Mouse (Mus musculus): ENCODE results near the gene Tle3. TPM values are rescaled to one million over a fixed set of nuclear protein-coding genes. Genes with fewer than 3 reads are reported as not detected.

The Tle3 gene
- polyA plus RNA-seq, 1 experiment from 2014 or later, result 16.8 TPM

GRCm38 (mm10) chr9:61436104-61436503, 63.9 kb downstream of the Tle3 start:
- Histone ChIP-seq H3K9ac (ENCODE audit: low read length) (no peak overlapping the region), H3K27ac (replicated peaks) (no peak overlapping the region), H3K27me3 (ENCODE audit: control insufficient read depth, insufficient read depth, low read length) (no peaks in the 10 kb centered on the region), H3K4me1 (replicated peaks; ENCODE audit: control insufficient read depth, insufficient read depth) (no peaks in the 10 kb centered on the region), H3K4me2 (replicated peaks; ENCODE audit: low read depth) (no peak overlapping the region), H3K4me3 (ENCODE audit: low read depth, low read length) (no peak overlapping the region), H3K9me3 (ENCODE audit: control insufficient read depth, low read length) (no peaks in the 10 kb centered on the region), H3K36me3 (ENCODE audit: control insufficient read depth, insufficient read depth, low read length) (no peaks in the 10 kb centered on the region)
- TF ChIP-seq EP300 (optimal IDR thresholded peaks at IDR 0.05) (no peak), CTCF (IDR thresholded peaks at IDR 0.05; ENCODE audit: low read depth) (no peak)
- DNase-seq (ENCODE audit: low spot score) (no peak), ATAC-seq (ENCODE audit: low FRiP score, low TSS enrichment) (no peak; the same call in 1 of the 2 replicates)
- WGBS, result 54% methylated on average over 2 of the region's 2 CpGs

- H3K27me3 ChIP-seq (ENCODE audit: control insufficient read depth, insufficient read depth, low read length), result no peaks in the 10 kb centered on the region
- H3K36me3 ChIP-seq (ENCODE audit: control insufficient read depth, insufficient read depth, low read length), result no peaks in the 10 kb centered on the region
- H3K4me2 ChIP-seq (replicated peaks; ENCODE audit: low read depth), result no peak overlapping the region
- TF ChIP-seq EP300 (optimal IDR thresholded peaks at IDR 0.05), result no peak
- no peak for TF ChIP-seq CTCF (IDR thresholded peaks at IDR 0.05; ENCODE audit: low read depth)
- H3K27ac ChIP-seq (replicated peaks), result no peak overlapping the region
- DNase-seq (ENCODE audit: low spot score) (no peak), ATAC-seq (ENCODE audit: low FRiP score, low TSS enrichment) (no peak)
- no peak overlapping the region for H3K4me3 ChIP-seq (ENCODE audit: low read depth, low read length)
- H3K4me1 ChIP-seq (replicated peaks; ENCODE audit: control insufficient read depth, insufficient read depth), result no peaks in the 10 kb centered on the region
- WGBS, result 95% methylated on average over 6 of the region's 6 CpGs
- no peak overlapping the region for H3K9ac ChIP-seq (ENCODE audit: low read length)
- H3K9me3 ChIP-seq (ENCODE audit: control insufficient read depth, low read length), result no peaks in the 10 kb centered on the region
Observed at GRCm38 (mm10) chr9:61436761-61437160, 64.6 kb downstream of the Tle3 start.

GRCm38 (mm10) chr9:61439092-61439491, 66.9 kb downstream of the Tle3 start:
- H3K36me3 ChIP-seq (ENCODE audit: control insufficient read depth, insufficient read depth, low read length), result no peaks in the 10 kb centered on the region
- H3K4me1 ChIP-seq (replicated peaks; ENCODE audit: control insufficient read depth, insufficient read depth), result no peaks in the 10 kb centered on the region
- no peaks in the 10 kb centered on the region for H3K27me3 ChIP-seq (ENCODE audit: control insufficient read depth, insufficient read depth, low read length)
- no peak overlapping the region for H3K27ac ChIP-seq (replicated peaks)
- no peak for ATAC-seq (ENCODE audit: low FRiP score, low TSS enrichment)
- 76% methylated on average over 6 of the region's 6 CpGs for WGBS
- no peaks in the 10 kb centered on the region for H3K9me3 ChIP-seq (ENCODE audit: control insufficient read depth, low read length)
- no peak overlapping the region for H3K4me3 ChIP-seq (ENCODE audit: low read depth, low read length)
- no peak for DNase-seq (ENCODE audit: low spot score)
- no peak overlapping the region for H3K4me2 ChIP-seq (replicated peaks; ENCODE audit: low read depth)
- H3K9ac ChIP-seq (ENCODE audit: low read length), result no peak overlapping the region
- TF ChIP-seq EP300 (optimal IDR thresholded peaks at IDR 0.05) (no peak), CTCF (IDR thresholded peaks at IDR 0.05; ENCODE audit: low read depth) (no peak)

- H3K4me2 ChIP-seq (replicated peaks; ENCODE audit: low read depth), result no peak overlapping the region
- no peak for TF ChIP-seq EP300 (optimal IDR thresholded peaks at IDR 0.05)
- no peak for TF ChIP-seq CTCF (IDR thresholded peaks at IDR 0.05; ENCODE audit: low read depth)
- no peaks in the 10 kb centered on the region for H3K4me1 ChIP-seq (replicated peaks; ENCODE audit: control insufficient read depth, insufficient read depth)
- no peak for DNase-seq (ENCODE audit: low spot score)
- no peak overlapping the region for H3K9ac ChIP-seq (ENCODE audit: low read length)
- no peaks in the 10 kb centered on the region for H3K9me3 ChIP-seq (ENCODE audit: control insufficient read depth, low read length)
- no peaks in the 10 kb centered on the region for H3K27me3 ChIP-seq (ENCODE audit: control insufficient read depth, insufficient read depth, low read length)
- ATAC-seq (ENCODE audit: low FRiP score, low TSS enrichment), result no peak
- H3K4me3 ChIP-seq (ENCODE audit: low read depth, low read length), result no peak overlapping the region
- no peak overlapping the region for H3K27ac ChIP-seq (replicated peaks)
- no peaks in the 10 kb centered on the region for H3K36me3 ChIP-seq (ENCODE audit: control insufficient read depth, insufficient read depth, low read length)
- WGBS, result 88% methylated on average over 2 of the region's 2 CpGs
Observed at GRCm38 (mm10) chr9:61439979-61440378, 67.8 kb downstream of the Tle3 start.

- ATAC-seq (ENCODE audit: low FRiP score, low TSS enrichment) (no peak; the same call in 1 of the 2 replicates), DNase-seq (ENCODE audit: low spot score) (no peak)
- Histone ChIP-seq H3K9ac (ENCODE audit: low read length) (no peak overlapping the region), H3K4me1 (replicated peaks; ENCODE audit: control insufficient read depth, insufficient read depth) (no peaks in the 10 kb centered on the region), H3K4me2 (replicated peaks; ENCODE audit: low read depth) (no peak overlapping the region), H3K4me3 (ENCODE audit: low read depth, low read length) (no peak overlapping the region), H3K27me3 (ENCODE audit: control insufficient read depth, insufficient read depth, low read length) (no peaks in the 10 kb centered on the region), H3K27ac (replicated peaks) (no peak overlapping the region), H3K36me3 (ENCODE audit: control insufficient read depth, insufficient read depth, low read length) (no peaks in the 10 kb centered on the region), H3K9me3 (ENCODE audit: control insufficient read depth, low read length) (no peaks in the 10 kb centered on the region)
- TF ChIP-seq CTCF (IDR thresholded peaks at IDR 0.05; ENCODE audit: low read depth) (no peak), EP300 (optimal IDR thresholded peaks at IDR 0.05) (no peak)
- 42% methylated on average over 11 of the region's 11 CpGs for WGBS
Observed at GRCm38 (mm10) chr9:61441206-61441913, 69.2 kb downstream of the Tle3 start.

GRCm38 (mm10) chr9:61442951-61443630, 70.9 kb downstream of the Tle3 start:
- ATAC-seq (ENCODE audit: low FRiP score, low TSS enrichment), result no peak
- DNase-seq (ENCODE audit: low spot score), result no peak

More at GRCm38 (mm10) chr9:61442951-61443630, 70.9 kb downstream of the Tle3 start:
- H3K27ac ChIP-seq (replicated peaks), result 0 out of 2 replicates have a peak overlapping the region, but pooled peaks have one; percentile 35
- H3K27me3 ChIP-seq (ENCODE audit: control insufficient read depth, insufficient read depth, low read length), result no peaks in the 10 kb centered on the region
- no peaks in the 10 kb centered on the region for H3K9me3 ChIP-seq (ENCODE audit: control insufficient read depth, low read length)
- no peaks in the 10 kb centered on the region for H3K4me1 ChIP-seq (replicated peaks; ENCODE audit: control insufficient read depth, insufficient read depth)
- TF ChIP-seq EP300 (optimal IDR thresholded peaks at IDR 0.05) (no peak), CTCF (IDR thresholded peaks at IDR 0.05; ENCODE audit: low read depth) (no peak)
- no peaks in the 10 kb centered on the region for H3K36me3 ChIP-seq (ENCODE audit: control insufficient read depth, insufficient read depth, low read length)
- no peak overlapping the region for H3K4me2 ChIP-seq (replicated peaks; ENCODE audit: low read depth)
- no peak overlapping the region for H3K9ac ChIP-seq (ENCODE audit: low read length)
- H3K4me3 ChIP-seq (ENCODE audit: low read depth, low read length), result no peak overlapping the region
- WGBS, result 50% methylated on average over 5 of the region's 5 CpGs
